Mouse (Mus musculus) hindbrain, embryonic 10.5 days (tissue): Measurements from ENCODE around the gene Fam83c. TPM values are rescaled to one million over a fixed set of nuclear protein-coding genes. Genes with fewer than 3 reads are reported as not detected.
"Not testable (repeated sequence)": the region's sequence is repeated elsewhere in the genome, so short reads cannot be mapped to it uniquely, and the experiment has no call there.

Experiments used
- DNase-seq: peaks from one replicate; pipeline ENCODE4 v3.0.0-alpha.2; 2017; ENCODE audit warnings: low spot score
- H3K27ac ChIP-seq: fragments of 300-500 bp; sonication (generic); 2 replicates; pipeline ENCODE4 v1.5.1; 2016; ENCODE audit warnings: mild to moderate bottlenecking, moderate library complexity
- H3K27me3 ChIP-seq: fragments of 300-500 bp; sonication (generic); 2 replicates; pipeline ENCODE4 v1.6.1; 2016; ENCODE audit warnings: mild to moderate bottlenecking; ENCODE audit not compliant: poor library complexity, insufficient read depth, severe bottlenecking
- H3K36me3 ChIP-seq: fragments of 300-500 bp; sonication (generic); 2 replicates; pipeline ENCODE4 v1.6.1; 2016; ENCODE audit warnings: mild to moderate bottlenecking, moderate library complexity
- H3K4me1 ChIP-seq: fragments of 300-500 bp; sonication (generic); replicated peaks from 2 replicates; pipeline ENCODE4 v1.6.1; 2016; ENCODE audit warnings: mild to moderate bottlenecking
- H3K4me3 ChIP-seq: fragments of 300-500 bp; sonication (generic); 2 replicates; pipeline ENCODE4 v1.5.1; 2016; ENCODE audit warnings: mild to moderate bottlenecking, moderate library complexity
- H3K9me3 ChIP-seq: fragments of 300-500 bp; sonication (generic); 2 replicates; pipeline ENCODE4 v1.6.1; 2016; ENCODE audit warnings: mild to moderate bottlenecking, moderate library complexity
- WGBS: fragments of 180-500 bp; shearing (Covaris S2); methylation state at CpG from one replicate; pipeline ENCODE4 v1.1.7; 2016; 5-methylcytosine and 5-hydroxymethylcytosine counted together
- polyA plus RNA-seq: library from polyadenylated mRNA; unstranded; fragments of >200 nt; fragmentation: Nextera tagmentation; extraction: Ambion mirVana; gene quantifications from 2 replicates; pipeline ENCODE4 v1.2.1, GENCODE M21; 2016

Gene Fam83c
- polyA plus RNA-seq, 1 experiment from 2014 or later: 0.44 TPM

GRCm38 (mm10) chr2:155852536-155852935 is 17.9 kb upstream of the Fam83c start:
- Histone ChIP-seq H3K9me3 (no peaks in the 10 kb centered on the region), H3K36me3 (peaks cover 83% of the 10 kb centered on the region), H3K27me3 (no peaks in the 10 kb centered on the region), H3K4me3 (no peak overlapping the region), H3K4me1 (no peaks in the 10 kb centered on the region), H3K27ac (no peak overlapping the region)
- 86% methylated on average over 5 of the region's 5 CpGs for WGBS
- DNase-seq: no peak

DNA sequence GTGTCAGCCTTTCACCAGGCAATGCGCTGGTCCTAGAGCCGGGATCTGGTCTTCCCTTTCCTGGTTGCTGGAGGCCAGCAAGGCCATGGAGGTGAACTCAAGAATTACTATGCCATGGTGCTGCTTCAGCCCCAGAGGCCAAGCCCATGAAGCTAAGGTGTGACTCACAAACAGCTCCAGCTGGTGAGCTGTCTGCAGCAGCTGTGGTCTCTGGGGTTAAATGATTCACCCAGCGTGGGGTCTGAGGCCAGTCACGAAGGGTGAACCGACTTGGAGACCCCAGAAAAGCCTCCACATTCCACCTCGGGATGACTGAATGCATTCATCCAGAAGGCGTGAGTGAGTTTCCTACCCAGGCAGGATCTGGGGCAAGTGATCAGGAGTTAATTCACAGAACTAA is 15.5 kb upstream of the Fam83c start:
- no peaks in the 10 kb centered on the region for H3K9me3 ChIP-seq
- H3K4me3 ChIP-seq: no peak overlapping the region
- no peak overlapping the region for H3K27ac ChIP-seq
- no peak for DNase-seq
- H3K27me3 ChIP-seq: no peaks in the 10 kb centered on the region
- H3K36me3 ChIP-seq: peaks cover 84% of the 10 kb centered on the region
- 81% methylated on average over 7 of the region's 7 CpGs for WGBS
- no peaks in the 10 kb centered on the region for H3K4me1 ChIP-seq

DNA sequence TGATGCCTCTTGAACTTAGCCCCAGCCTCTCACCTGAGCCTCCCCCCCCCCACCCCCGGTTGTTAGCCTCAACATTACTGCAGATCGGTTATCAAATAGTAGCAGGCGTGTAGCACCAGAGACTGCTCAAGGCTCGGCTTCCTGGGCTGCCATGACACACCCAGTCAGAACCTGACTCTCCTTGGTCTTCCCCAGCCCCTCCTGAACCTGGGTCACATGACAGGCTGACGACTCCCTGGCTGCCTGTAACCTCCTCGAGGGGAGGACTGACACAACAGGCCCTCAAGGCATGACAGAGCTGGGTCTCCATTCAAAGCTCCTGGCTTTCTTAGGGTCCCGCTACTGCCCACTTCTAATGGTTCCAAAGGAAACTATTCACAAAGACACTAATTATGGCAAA is 14.8 kb upstream of the Fam83c start:
- WGBS: 75% methylated on average over 7 of the region's 7 CpGs
- Histone ChIP-seq H3K27ac (no peak overlapping the region), H3K27me3 (no peaks in the 10 kb centered on the region), H3K4me1 (no peaks in the 10 kb centered on the region), H3K9me3 (no peaks in the 10 kb centered on the region), H3K36me3 (peaks cover 90% of the 10 kb centered on the region), H3K4me3 (no peak overlapping the region)
- DNase-seq: no peak

DNA sequence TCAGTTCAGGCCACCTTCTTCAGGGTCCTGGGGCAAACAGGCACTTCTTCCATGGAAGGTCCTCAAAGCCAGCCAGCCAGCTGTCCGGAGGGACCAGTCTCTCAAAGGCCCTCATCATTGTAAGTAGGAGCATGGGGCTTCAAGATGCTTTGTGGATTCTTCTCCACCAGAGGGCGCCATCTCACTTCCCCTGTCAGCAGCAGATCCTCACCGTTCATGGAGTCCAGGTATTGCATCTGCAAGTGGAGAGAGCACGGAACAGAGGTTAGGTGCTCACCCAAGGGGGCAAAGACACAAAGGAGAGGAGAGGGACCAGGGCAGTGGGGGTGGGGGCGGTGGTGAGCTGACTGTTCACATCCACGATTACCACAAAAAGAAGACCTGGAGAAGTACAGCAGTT is 13.6 kb upstream of the Fam83c start:
- Histone ChIP-seq H3K27me3 (no peaks in the 10 kb centered on the region), H3K4me1 (no peaks in the 10 kb centered on the region), H3K9me3 (no peaks in the 10 kb centered on the region), H3K4me3 (no peak overlapping the region), H3K36me3 (peaks cover 79% of the 10 kb centered on the region), H3K27ac (no peak overlapping the region)
- peak; percentile 80 for DNase-seq
- 46% methylated on average over 6 of the region's 6 CpGs for WGBS

DNA sequence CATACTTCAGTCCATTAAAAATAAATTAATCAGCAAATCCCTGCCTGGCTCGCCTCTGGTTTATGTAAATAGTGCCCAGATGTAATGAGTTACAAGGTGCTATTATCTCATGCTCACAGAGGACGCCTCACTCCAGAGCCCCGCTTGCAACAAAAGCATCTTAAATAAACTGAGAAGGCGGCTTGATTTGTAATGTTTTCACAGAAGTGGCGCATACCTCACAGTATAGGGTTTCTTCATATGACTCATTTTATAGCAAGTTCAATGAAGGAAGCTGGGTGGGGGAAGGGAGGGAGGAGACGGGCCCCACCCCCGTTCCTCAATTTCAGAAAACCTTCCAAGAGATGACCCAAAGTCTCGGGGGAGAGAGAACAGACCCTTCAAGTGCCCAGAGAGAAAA is 12.3 kb upstream of the Fam83c start:
- Histone ChIP-seq H3K4me1 (no peaks in the 10 kb centered on the region), H3K27ac (no peak overlapping the region), H3K4me3 (no peak overlapping the region), H3K27me3 (no peaks in the 10 kb centered on the region), H3K9me3 (no peaks in the 10 kb centered on the region), H3K36me3 (peaks cover 73% of the 10 kb centered on the region)
- WGBS: 89% methylated on average over 8 of the region's 8 CpGs
- no peak for DNase-seq

- DNase-seq: no peak
- Histone ChIP-seq H3K27ac (no peak overlapping the region), H3K36me3 (no peaks in the 10 kb centered on the region), H3K27me3 (0 out of 2 replicates have a peak, but pooled peaks cover 4% of the 10 kb centered on the region), H3K4me1 (no peaks in the 10 kb centered on the region), H3K4me3 (no peak overlapping the region), H3K9me3 (no peaks in the 10 kb centered on the region)
- WGBS: 89% methylated on average over 4 of the region's 4 CpGs
Measured at GRCm38 (mm10) chr2:155838961-155839360, 4.3 kb upstream of the Fam83c start.

- no peaks in the 10 kb centered on the region for H3K36me3 ChIP-seq
- H3K27me3 ChIP-seq: 0 out of 2 replicates have a peak, but pooled peaks cover 4% of the 10 kb centered on the region
- DNase-seq: no peak
- H3K9me3 ChIP-seq: no peaks in the 10 kb centered on the region
- no peak overlapping the region for H3K27ac ChIP-seq
- no peak overlapping the region for H3K4me3 ChIP-seq
- WGBS: 77% methylated on average over 3 of the region's 3 CpGs
- peaks cover 1% of the 10 kb centered on the region; the same call in 1 of the 2 replicates for H3K4me1 ChIP-seq
Measured at GRCm38 (mm10) chr2:155837961-155838360, 3.3 kb upstream of the Fam83c start.

DNA sequence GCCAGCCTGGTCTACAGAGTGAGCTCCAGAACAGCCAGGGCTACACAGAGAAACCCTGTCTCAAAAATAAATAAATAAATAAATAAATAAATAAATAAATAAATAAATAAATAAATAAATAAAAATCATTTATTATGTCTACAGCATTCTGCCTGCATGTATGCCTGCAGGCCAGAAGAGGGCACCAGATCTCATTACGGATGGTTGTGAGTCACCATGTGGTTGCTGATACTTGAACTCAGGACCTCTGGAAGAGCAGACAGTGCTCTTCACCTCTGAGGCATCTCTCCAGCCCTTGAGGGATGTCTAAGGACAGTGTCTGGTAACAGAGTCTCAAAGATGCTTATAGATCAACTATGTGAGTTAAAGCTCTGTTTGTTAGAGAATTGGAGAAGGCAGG is 2.6 kb downstream of the Fam83c start:
- H3K27me3 ChIP-seq, DNase-seq: not testable (repeated sequence)
- WGBS: 77% methylated on average over 1 of the region's 1 CpGs

DNA sequence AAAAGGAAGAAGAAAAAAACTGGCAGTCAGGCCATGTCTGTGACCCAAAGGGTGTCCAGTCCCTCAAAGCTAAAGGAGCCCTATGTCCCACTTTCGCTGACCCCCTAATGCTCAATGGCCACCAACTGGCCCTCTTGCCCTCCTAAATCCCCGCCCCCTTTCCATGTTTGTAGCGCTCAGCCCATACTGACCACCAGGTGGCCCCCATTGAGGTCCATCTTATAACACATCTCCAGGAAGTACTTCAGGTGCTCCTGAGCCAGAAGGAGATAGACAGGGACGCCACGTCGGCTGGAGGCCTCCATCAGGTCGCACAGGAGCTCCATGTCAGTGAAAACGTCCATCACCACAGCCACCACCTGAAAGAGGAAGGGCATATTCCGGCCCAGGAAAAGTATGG is 3.4 kb downstream of the Fam83c start:
- no peak overlapping the region for H3K27ac ChIP-seq
- no peaks in the 10 kb centered on the region for H3K9me3 ChIP-seq
- H3K36me3 ChIP-seq: no peaks in the 10 kb centered on the region
- 61% methylated on average over 9 of the region's 9 CpGs for WGBS
- H3K4me3 ChIP-seq: no peak overlapping the region
- no peak for DNase-seq
- H3K27me3 ChIP-seq: 0 out of 2 replicates have a peak, but pooled peaks cover 4% of the 10 kb centered on the region
- H3K4me1 ChIP-seq: peaks cover 15% of the 10 kb centered on the region

More for the DNA sequence above, 2.6 kb downstream of the Fam83c start:
- H3K36me3 ChIP-seq, H3K4me3 ChIP-seq, H3K27ac ChIP-seq, H3K9me3 ChIP-seq: not testable (repeated sequence)
- H3K4me1 ChIP-seq: peaks cover 12% of the 10 kb centered on the region

DNA sequence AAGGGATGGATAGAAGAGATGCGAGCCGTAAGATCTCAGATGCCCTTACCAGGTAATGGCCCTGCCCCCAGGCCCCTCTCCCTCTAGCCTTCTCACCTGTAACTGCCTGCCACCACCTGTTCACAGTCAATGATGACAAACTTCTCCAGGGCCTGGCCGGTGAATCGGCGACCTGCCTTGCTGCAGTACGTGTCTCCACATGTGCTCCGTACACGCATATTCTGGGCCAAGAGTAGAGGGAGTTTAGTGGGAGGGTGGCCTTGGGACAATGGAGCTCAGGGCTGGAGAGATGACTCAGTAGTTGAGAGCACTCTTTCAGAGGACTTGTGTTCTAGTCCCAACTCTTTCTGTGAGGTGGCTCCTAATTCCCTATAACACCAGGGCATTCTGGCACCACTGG is 3.8 kb downstream of the Fam83c start:
- WGBS: 91% methylated on average over 8 of the region's 8 CpGs
- no peak for DNase-seq

DNA sequence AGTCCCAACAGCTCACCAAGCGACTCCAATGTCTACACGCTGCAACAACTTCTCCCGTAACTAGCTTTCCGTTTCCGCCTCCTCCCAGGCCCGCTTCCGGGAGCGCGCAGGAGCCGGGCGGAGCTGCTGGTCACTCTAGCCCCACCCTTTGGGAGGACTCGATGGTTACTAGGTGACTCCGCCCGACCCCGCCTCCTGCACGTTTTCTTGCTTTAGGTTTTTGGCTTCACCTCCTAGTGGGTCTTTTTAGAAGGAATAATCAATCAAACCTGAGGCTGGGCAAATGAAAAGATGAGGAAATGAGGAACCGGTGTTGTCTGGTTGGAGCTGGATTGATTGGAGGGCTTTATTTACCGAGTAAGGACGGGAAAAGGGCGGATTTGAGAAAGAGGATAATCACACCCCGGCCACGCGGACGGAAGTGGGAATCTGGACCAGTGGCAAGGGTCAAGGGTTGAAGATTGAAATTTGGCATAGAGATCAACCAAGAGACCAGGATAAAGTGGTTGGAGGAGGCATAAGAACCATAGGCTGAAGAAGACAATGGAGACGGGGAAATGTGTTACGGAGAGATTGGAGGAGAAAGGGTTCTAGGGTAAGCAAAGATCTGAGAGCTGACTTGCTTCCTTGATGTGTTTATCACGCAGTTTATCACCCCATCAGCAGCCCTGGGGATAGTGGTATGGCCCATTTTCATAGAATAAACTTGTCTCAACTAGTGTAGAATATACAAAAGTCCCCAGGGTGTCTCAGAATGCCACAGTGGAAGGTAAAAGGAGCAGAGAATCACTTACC is 7.8 kb downstream of the Fam83c start, which contains the start of gene Eif6:
Gene Eif6, minus strand, starts transcription at position 296 of the 795 bp plus-strand sequence.
- H3K27ac ChIP-seq: peak within 1 kb of the TSS; percentile 89
- 3% methylated on average over 27 of the region's 27 CpGs for whole genome bisulfite sequencing
- peak; percentile 92 for DNase-seq
- H3K4me3 ChIP-seq: peak within 1 kb of the TSS; percentile 95
- H3K36me3 ChIP-seq: peaks cover 23% of the 10 kb centered on the region
- H3K27me3 ChIP-seq: no peaks in the 10 kb centered on the region
- peaks cover 22% of the 10 kb centered on the region for H3K4me1 ChIP-seq
- no peaks in the 10 kb centered on the region for H3K9me3 ChIP-seq

More for the DNA sequence above, 3.8 kb downstream of the Fam83c start:
- no peaks in the 10 kb centered on the region for H3K36me3 ChIP-seq
- no peak overlapping the region for H3K4me3 ChIP-seq
- H3K4me1 ChIP-seq: peaks cover 17% of the 10 kb centered on the region
- H3K27me3 ChIP-seq: 0 out of 2 replicates have a peak, but pooled peaks cover 4% of the 10 kb centered on the region
- H3K27ac ChIP-seq: no peak overlapping the region
- H3K9me3 ChIP-seq: no peaks in the 10 kb centered on the region

GRCm38 (mm10) chr2:155825904-155826629 is 8.6 kb downstream of the Fam83c start:
- peak; percentile 18 for DNase-seq
- Histone ChIP-seq H3K4me1 (peaks cover 22% of the 10 kb centered on the region), H3K4me3 (peak overlapping the region; percentile 95), H3K27me3 (no peaks in the 10 kb centered on the region), H3K27ac (peak overlapping the region; percentile 89), H3K9me3 (no peaks in the 10 kb centered on the region), H3K36me3 (peaks cover 30% of the 10 kb centered on the region)
- WGBS: 2% methylated on average over 52 of the region's 52 CpGs

DNA sequence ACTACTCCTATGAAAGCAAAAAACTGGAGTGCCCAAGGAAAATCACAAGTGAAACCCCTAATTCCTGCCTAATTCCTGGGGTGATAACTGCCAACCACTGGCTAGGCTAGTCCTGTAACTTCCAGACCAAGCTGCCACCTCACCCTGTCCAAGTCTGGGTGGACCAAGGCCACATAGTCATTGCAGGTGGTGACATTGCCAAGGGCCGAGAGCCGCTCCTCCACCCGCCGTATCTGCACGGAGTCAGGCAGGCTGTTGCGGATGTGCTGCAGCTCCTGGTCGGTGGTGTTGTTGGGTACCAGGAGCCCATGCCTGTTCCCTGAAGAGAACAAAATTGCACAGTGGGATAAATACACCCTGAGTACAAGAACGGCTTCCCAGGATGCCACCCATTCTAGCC is 10.9 kb downstream of the Fam83c start:
- Histone ChIP-seq H3K36me3 (peaks cover 48% of the 10 kb centered on the region), H3K4me1 (peaks cover 36% of the 10 kb centered on the region), H3K27ac (no peak overlapping the region), H3K4me3 (no peak overlapping the region), H3K9me3 (no peaks in the 10 kb centered on the region), H3K27me3 (no peaks in the 10 kb centered on the region)
- no peak for DNase-seq
- WGBS: 96% methylated on average over 8 of the region's 8 CpGs
